Mouse (Mus musculus) CD8-positive naive resting alpha-beta T cell, adult 2 months (primary cell): ENCODE measurements around the gene Fignl2.
"Not testable (repeated sequence)": the region's sequence is repeated elsewhere in the genome, so short reads cannot be mapped to it uniquely, and the experiment has no call there.

Source experiments
- DNase-seq, 2 experiments: peaks; one replicate each; pipeline ENCODE4 v3.0.0; 2022; ENCODE audit warnings: low read depth in 2 of 2, low spot score in 2 of 2

Fignl2 gene

GRCm38 (mm10) chr15:101077813-101078730 is at the start of gene Fignl2:
TSS of gene Fignl2 (minus strand) at chr15:101078567.
- DNase-seq: no peak

- no peak for DNase-seq
Observed at GRCm38 (mm10) chr15:101126876-101127544, 48.6 kb upstream of the Fignl2 start.

- no peak for DNase-seq
Observed at GRCm38 (mm10) chr15:101125561-101125960, 47.2 kb upstream of the Fignl2 start.

- no peak for DNase-seq
Observed at GRCm38 (mm10) chr15:101123202-101123601, 44.8 kb upstream of the Fignl2 start.

GRCm38 (mm10) chr15:101122290-101122589 is 43.9 kb upstream of the Fignl2 start:
- no peak for DNase-seq

- no peak for DNase-seq
Observed at GRCm38 (mm10) chr15:101121411-101122289, 43.3 kb upstream of the Fignl2 start.

GRCm38 (mm10) chr15:101118399-101119125 is 40.2 kb upstream of the Fignl2 start:
- DNase-seq: no peak

GRCm38 (mm10) chr15:101115511-101116110 is 37.2 kb upstream of the Fignl2 start, which contains the start of gene Ankrd33:
TSS of gene Ankrd33 (plus strand) at chr15:101115755.
- no peak for DNase-seq

- not testable (repeated sequence) for DNase-seq
Observed at GRCm38 (mm10) chr15:101113778-101114177, 35.4 kb upstream of the Fignl2 start.

- DNase-seq: peak in 1 of 2 experiments; percentile 18
Observed at GRCm38 (mm10) chr15:101113176-101113575, 34.8 kb upstream of the Fignl2 start.

- DNase-seq: no peak
Observed at GRCm38 (mm10) chr15:101107906-101108671, 29.7 kb upstream of the Fignl2 start.

GRCm38 (mm10) chr15:101106011-101106410 is 27.6 kb upstream of the Fignl2 start:
- no peak for DNase-seq

GRCm38 (mm10) chr15:101105496-101105994 is 27.2 kb upstream of the Fignl2 start:
- DNase-seq: peak; percentile 66 to 74

GRCm38 (mm10) chr15:101103605-101104304 is 25.4 kb upstream of the Fignl2 start:
- no peak for DNase-seq

GRCm38 (mm10) chr15:101100996-101101395 is 22.6 kb upstream of the Fignl2 start:
- DNase-seq: no peak

GRCm38 (mm10) chr15:101097985-101098651 is 19.8 kb upstream of the Fignl2 start:
- no peak for DNase-seq

GRCm38 (mm10) chr15:101095392-101095791 is 17.0 kb upstream of the Fignl2 start:
- DNase-seq: no peak

GRCm38 (mm10) chr15:101094979-101095378 is 16.6 kb upstream of the Fignl2 start:
- DNase-seq: no peak
